Mouse (Mus musculus) adrenal gland, adult 2 months (tissue): Measurements from ENCODE around the gene H60b. TPM values are rescaled to one million over a fixed set of nuclear protein-coding genes. Genes with fewer than 3 reads are reported as not detected.
"Not testable (repeated sequence)": the region's sequence is repeated elsewhere in the genome, so short reads cannot be mapped to it uniquely, and the experiment has no call there.

Experiments
- DNase-seq: peaks from one replicate; pipeline ENCODE4 v3.0.0; 2021
- long read RNA-seq: library from polyadenylated mRNA; stranded (forward); transcript quantifications from one replicate; pipeline ENCODE4 v2.0.0, GENCODE M21; 2021
- polyA plus RNA-seq: library from polyadenylated mRNA; depleted of rRNA; stranded (reverse); fragments of >200 nt; gene quantifications from 2 replicates; pipeline ENCODE4 v1.2.3, GENCODE M21; 2012; rRNA removed
- total RNA-seq, 2 experiments: library from RNA; stranded (reverse); gene quantifications; 2 replicates each; pipeline ENCODE4 v1.2.3; 2021

H60b gene
- under 1 TPM in 1 of 2 experiments, not detected in 1; 0.95 TPM for total RNA-seq
- 0.55 and 0.76 TPM in 2 replicates for polyA plus RNA-seq
- long read RNA-seq, result 0 reads

- peak; percentile 87 for DNase-seq
Measured at GRCm38 (mm10) chr10:22158310-22158999, at the start of gene H60b, which contains the start of gene Raet1e. Gene H60b, plus strand, starts transcription at chr10:22158586. Gene Raet1e, plus strand, starts transcription at chr10:22158569.

- DNase-seq, result peak; percentile 88
Measured at GRCm38 (mm10) chr10:22140665-22141280, 17.6 kb upstream of the H60b start.

- DNase-seq, result not testable (repeated sequence)
Measured at GRCm38 (mm10) chr10:22142194-22142593, 16.2 kb upstream of the H60b start.

GRCm38 (mm10) chr10:22142926-22143325 lies 15.5 kb upstream of the H60b start:
- DNase-seq, result no peak

GRCm38 (mm10) chr10:22148441-22149072 lies 9.8 kb upstream of the H60b start:
- DNase-seq, result peak; percentile 93

GRCm38 (mm10) chr10:22149073-22149690 lies 9.2 kb upstream of the H60b start, which contains the start of gene E030030I06Rik:
Gene E030030I06Rik, minus strand, starts transcription at chr10:22149270.
- DNase-seq, result peak; percentile 49

GRCm38 (mm10) chr10:22149691-22150465 lies 8.5 kb upstream of the H60b start:
- DNase-seq, result no peak

DNA sequence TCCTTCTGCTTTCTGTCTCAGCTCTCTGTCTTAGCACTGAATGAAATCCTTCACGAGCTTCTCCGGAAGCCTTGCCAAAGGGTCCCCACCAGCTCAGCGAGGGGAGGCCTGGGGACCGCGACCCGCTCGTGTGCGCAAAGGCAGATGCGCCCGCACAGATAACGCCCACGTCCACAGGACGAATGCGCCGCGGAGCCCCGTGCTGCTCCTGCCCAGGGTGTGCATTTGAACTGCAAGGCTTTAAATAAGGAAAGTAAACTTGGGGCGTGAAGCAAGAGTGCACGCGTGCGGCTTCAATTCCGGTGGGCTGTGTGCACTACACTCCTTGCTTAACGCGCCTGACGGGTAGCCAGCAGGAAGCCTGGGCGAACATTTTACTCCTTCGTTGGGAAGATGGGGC lies 7.8 kb upstream of the H60b start:
- DNase-seq, result peak; percentile 20

DNA sequence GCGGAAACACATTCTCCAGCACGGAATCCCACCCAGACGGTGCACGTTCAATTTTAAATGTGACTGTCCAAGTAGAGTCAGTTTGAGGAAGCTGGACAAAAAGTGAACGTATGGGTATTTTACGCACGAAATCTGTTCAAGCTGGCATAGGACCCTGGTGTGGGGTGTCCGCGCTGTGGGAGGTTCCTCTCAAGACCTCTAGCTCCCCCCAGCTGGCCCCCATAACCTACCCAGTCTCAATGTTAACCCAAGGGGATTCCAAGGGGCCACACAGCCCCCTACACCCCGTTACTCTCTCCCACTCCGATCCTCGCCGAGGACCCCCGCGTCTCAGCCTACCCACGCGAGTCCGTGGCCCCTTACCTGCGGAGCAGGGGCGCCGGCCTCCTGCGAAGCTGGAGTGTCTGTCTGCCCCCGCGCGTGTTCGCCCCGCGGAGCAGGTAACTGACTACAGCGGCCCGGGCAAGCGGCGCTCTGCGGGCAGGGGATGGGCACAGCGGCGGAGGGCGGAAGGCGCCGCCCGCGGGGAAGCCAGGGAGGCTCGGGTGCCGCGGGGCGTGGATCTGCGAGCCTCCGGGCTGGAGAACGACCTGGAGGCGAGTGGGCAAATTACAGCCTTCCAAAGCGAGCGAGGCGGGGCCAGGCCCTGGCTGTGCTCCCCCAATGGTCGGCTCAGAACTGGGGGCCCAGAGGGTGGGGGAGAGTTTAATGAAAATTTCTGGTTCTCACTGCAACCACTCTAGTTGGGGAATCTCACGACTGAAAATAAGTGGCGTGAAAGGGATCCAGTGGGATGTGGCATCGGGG lies 7.1 kb upstream of the H60b start:
- peak; percentile 26 for DNase-seq

GRCm38 (mm10) chr10:22151863-22152640 lies 6.3 kb upstream of the H60b start:
- DNase-seq, result not testable (repeated sequence)

- DNase-seq, result not testable (repeated sequence)
Measured at GRCm38 (mm10) chr10:22153147-22153690, 5.2 kb upstream of the H60b start.

GRCm38 (mm10) chr10:22154127-22154526 lies 4.3 kb upstream of the H60b start:
- peak; percentile 32 for DNase-seq

GRCm38 (mm10) chr10:22154871-22155799 lies 3.3 kb upstream of the H60b start:
- DNase-seq, result no peak

- DNase-seq, result peak; percentile 11
Measured at GRCm38 (mm10) chr10:22159131-22159561, 760 bp downstream of the H60b start.

GRCm38 (mm10) chr10:22159581-22160140 lies 1.3 kb downstream of the H60b start:
- DNase-seq, result no peak

DNA sequence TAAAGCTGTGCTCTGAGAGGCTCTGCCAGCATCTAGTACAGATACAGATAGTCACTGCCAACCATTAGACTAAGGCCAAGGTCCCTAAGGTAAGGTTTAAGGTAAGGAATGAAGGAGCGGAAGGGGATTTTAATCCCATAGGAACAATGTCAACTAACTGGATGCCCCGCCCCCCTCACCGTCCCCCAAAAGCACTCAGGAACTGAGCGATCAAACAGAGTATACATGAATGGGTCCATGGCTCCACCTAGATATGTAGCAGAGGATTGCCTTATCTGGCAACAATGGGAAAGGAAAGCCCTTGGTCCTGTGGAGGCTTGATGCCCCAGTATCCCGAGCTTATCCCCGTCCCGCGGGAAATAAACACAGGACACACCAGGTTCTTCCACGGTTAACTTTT lies 4.9 kb downstream of the H60b start:
- not testable (repeated sequence) for DNase-seq

GRCm38 (mm10) chr10:22163705-22164583 lies 5.6 kb downstream of the H60b start:
- peak; percentile 75 for DNase-seq
